Mouse (Mus musculus) megakaryocyte, embryonic 14.5 days (primary cell): ENCODE measurements at regions not wholly inside any gene's neighbourhood (a gene's known extent, or its start where the extent isn't known, plus 50 kb on each side); places are given as distances from the start of the nearest gene placed in this dataset.
"Not testable (repeated sequence)": the region's sequence is repeated elsewhere in the genome, so short reads cannot be mapped to it uniquely, and the experiment has no call there.

Experiments used
- FLI1 ChIP-seq: IDR thresholded peaks from 2 replicates; pipeline ENCODE4 v1.6.1; 2012; ENCODE audit warnings: low read length, inconsistent platforms, mixed read lengths
- GATA1 ChIP-seq: IDR thresholded peaks from 3 replicates; pipeline ENCODE4 v1.6.1; 2012; ENCODE audit warnings: mixed read lengths, low read length, inconsistent platforms, borderline replicate concordance

GRCm38 (mm10) chr15:92950912-92951311 lies 324.1 kb downstream of the Gxylt1 start:
- TF ChIP-seq GATA1, FLI1: not testable (repeated sequence)
